Mouse (Mus musculus) c-Kit-positive CD71-positive TER-119-positive erythroid progenitor cells, embryonic 14.5 days (primary cell): ENCODE measurements around the gene Zc3hav1.

ENCODE experiments used
- DNase-seq: peaks from one replicate; pipeline ENCODE4 v3.0.0-alpha.2; 2013; ENCODE audit warnings: low spot score

Zc3hav1 gene

DNA sequence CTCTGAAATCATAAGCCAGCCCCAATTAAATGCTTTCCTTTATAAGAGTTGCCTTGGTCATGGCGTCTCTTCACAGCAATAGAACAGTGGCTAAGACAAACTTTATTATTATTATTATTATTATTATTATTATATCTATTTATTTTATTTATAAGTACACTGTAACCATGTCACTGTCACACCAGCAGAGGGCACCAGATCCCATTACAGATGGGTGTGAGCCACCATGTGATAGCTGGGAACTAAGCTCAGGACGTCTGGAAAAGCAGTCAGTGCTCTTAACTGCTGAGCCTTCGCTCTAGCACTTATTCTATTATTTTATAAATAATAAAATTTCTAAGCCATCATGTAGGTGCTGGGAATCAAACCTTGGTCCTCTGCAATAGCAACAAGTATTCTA is 60.7 kb downstream of the Zc3hav1 start:
- DNase-seq: no peak

- no peak for DNase-seq
These were observed 61.3 kb downstream of the Zc3hav1 start for GRCm38 (mm10) chr6:38292871-38293646.

DNA sequence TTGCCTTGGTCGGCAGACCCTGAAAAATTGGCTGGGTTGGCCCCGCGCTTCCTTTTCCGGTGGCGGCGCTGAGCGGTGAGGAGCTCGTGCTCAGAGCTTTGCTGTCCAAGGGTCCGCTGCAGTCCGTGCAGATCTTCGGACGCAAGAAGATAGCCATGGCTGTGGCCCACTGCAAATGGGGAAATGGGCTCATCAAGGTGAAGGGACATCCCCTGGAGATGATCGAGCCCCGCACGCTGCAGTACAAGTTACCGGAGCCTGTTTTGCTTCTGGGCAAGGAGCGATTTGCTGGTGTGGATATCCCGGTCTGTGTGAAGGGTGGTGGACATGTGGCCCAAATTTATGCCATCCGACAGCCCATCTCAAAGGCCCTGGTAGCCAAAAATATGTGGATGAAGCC is 70.0 kb downstream of the Zc3hav1 start:
- no peak for DNase-seq

DNA sequence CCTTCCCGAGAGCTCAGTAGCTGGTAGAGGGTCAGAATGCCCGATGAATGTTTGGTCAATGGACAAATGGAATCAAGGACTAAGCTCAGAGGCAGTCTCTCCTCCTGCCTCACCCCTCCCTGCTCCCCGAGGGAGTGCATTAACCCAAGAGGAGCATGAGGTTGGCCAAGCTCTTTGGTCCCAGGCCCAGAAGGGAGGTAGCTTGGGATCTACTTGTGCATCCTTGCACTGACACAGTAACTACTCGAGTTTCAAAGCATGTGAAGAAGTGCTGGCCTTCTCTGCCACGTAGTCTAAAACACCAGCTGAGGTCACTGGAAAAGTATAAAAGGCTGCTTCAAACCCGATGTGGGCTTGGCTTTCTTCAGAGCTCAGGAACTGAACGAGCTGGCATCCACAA is 89.9 kb downstream of the Zc3hav1 start:
- DNase-seq: no peak

GRCm38 (mm10) chr6:38263393-38264159 is 90.8 kb downstream of the Zc3hav1 start:
- no peak for DNase-seq

DNA sequence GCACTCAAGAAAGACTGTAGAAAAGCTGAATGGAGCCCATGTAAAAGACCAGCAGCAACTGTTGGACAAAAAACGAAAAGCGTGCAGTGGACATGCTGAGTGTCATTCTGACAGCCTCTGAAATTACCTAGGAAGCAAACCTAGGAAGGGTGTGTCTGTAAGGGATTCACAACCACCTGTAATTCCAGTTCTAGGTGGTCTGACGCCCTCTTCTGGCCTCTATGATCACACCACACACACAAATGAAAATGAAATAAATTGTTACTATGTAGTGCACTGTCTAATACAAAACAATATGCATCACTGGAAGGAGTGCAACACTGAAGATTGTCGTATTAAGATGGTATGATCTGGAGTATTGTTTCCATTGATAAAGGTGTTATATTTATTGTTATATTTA is 92.5 kb downstream of the Zc3hav1 start:
- no peak for DNase-seq

- DNase-seq: no peak
These were observed 96.9 kb downstream of the Zc3hav1 start for GRCm38 (mm10) chr6:38257506-38257905.

GRCm38 (mm10) chr6:38256793-38257192 is 97.6 kb downstream of the Zc3hav1 start:
- DNase-seq: no peak

DNA sequence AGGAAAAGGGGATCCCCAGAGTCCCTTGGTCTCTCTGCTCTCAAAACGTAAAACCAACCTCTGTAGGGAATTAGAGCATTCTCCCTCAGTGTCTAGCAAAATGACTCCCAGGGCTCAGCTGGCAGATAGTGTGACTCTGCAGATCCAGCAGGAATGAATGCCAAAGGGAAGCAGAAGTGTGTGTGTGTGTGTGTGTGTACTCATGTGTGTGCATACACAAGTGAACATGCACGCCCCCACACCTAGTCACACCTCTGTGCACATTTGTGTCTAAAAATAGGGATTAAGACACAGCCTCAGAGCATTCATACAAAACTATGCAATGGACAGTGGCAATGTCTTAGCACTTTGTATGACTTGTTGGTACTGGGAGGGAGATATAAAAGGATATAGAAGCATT is 98.6 kb downstream of the Zc3hav1 start:
- DNase-seq: no peak
